Mouse (Mus musculus): Measurements from ENCODE around the gene Apoe.

Apoe gene

GRCm38 (mm10) chr7:19698907-19699826 lies at the start of gene Apoe:
TSS of gene Apoe (minus strand) at chr7:19699188.
- DNase-seq (ENCODE audit: low spot score), result peak; percentile 91

GRCm38 (mm10) chr7:19747420-19748218 lies 48.6 kb upstream of the Apoe start:
- peak; percentile 89 for DNase-seq (ENCODE audit: low spot score)

GRCm38 (mm10) chr7:19746426-19747201 lies 47.6 kb upstream of the Apoe start:
- DNase-seq (ENCODE audit: low spot score), result peak; percentile 47

- DNase-seq (ENCODE audit: low spot score), result no peak
Observed at GRCm38 (mm10) chr7:19745971-19746370, 47.0 kb upstream of the Apoe start.

- no peak for DNase-seq (ENCODE audit: low spot score)
Observed at GRCm38 (mm10) chr7:19744590-19745385, 45.8 kb upstream of the Apoe start.

GRCm38 (mm10) chr7:19743791-19744190 lies 44.8 kb upstream of the Apoe start:
- DNase-seq (ENCODE audit: low spot score), result no peak

- no peak for DNase-seq (ENCODE audit: low spot score)
Observed at GRCm38 (mm10) chr7:19742468-19742867, 43.5 kb upstream of the Apoe start.

GRCm38 (mm10) chr7:19741329-19742031 lies 42.5 kb upstream of the Apoe start:
- peak; percentile 79 for DNase-seq (ENCODE audit: low spot score)

GRCm38 (mm10) chr7:19740269-19740668 lies 41.3 kb upstream of the Apoe start:
- no peak for DNase-seq (ENCODE audit: low spot score)

- no peak for DNase-seq (ENCODE audit: low spot score)
Observed at GRCm38 (mm10) chr7:19738771-19739170, 39.8 kb upstream of the Apoe start.

- no peak for DNase-seq (ENCODE audit: low spot score)
Observed at GRCm38 (mm10) chr7:19736389-19737057, 37.5 kb upstream of the Apoe start.

- no peak for DNase-seq (ENCODE audit: low spot score)
Observed at GRCm38 (mm10) chr7:19734178-19734666, 35.2 kb upstream of the Apoe start.

- DNase-seq (ENCODE audit: low spot score), result no peak
Observed at GRCm38 (mm10) chr7:19726541-19726940, 27.6 kb upstream of the Apoe start.

GRCm38 (mm10) chr7:19724167-19724566 lies 25.2 kb upstream of the Apoe start:
- DNase-seq (ENCODE audit: low spot score), result no peak

- DNase-seq (ENCODE audit: low spot score), result no peak
Observed at GRCm38 (mm10) chr7:19722754-19723195, 23.8 kb upstream of the Apoe start.

- no peak for DNase-seq (ENCODE audit: low spot score)
Observed at GRCm38 (mm10) chr7:19719200-19719599, 20.2 kb upstream of the Apoe start.

GRCm38 (mm10) chr7:19718297-19718952 lies 19.4 kb upstream of the Apoe start:
- no peak for DNase-seq (ENCODE audit: low spot score)

GRCm38 (mm10) chr7:19717346-19717745 lies 18.4 kb upstream of the Apoe start:
- no peak for DNase-seq (ENCODE audit: low spot score)

GRCm38 (mm10) chr7:19716822-19717221 lies 17.8 kb upstream of the Apoe start:
- no peak for DNase-seq (ENCODE audit: low spot score)
